Mouse (Mus musculus): ENCODE results near the gene Notch3. TPM values are rescaled to one million over a fixed set of nuclear protein-coding genes. Genes with fewer than 3 reads are reported as not detected.
"Not testable (repeated sequence)": the region's sequence is repeated elsewhere in the genome, so short reads cannot be mapped to it uniquely, and the experiment has no call there.

The Notch3 gene
- polyA plus RNA-seq, 1 experiment from 2014 or later: 6.4 TPM

DNA sequence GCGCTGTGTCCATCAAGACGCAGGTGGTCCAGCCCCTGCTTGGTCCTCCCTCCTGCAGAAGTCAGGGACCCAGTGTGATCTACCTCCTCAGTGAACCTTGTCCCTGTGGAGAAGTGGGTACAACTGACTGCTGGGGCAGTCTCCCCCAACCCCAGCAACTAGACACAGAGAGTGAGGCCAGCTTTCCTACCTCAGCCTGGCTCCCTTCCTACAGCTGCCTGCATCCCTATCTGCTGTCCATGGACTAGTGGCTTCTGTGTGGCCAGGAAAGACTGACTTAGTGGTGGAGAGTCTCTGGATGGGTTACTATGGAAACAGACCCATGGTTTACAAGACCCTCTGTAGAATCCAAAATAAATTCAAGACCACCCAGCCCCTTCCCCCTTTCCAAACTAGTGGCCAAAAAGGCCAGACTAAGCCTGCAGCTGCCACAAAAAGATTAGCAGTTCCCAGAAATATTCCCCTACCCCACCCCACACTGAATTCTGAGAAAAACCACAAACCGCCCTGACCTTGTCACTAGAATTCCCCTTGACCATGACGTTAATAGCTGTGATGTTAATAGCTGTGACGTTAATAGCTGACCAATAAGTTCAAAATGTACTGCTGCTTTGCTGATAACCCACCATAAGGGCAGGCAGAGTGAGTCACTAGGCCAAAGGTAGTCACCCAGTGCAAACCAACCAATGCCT is 58.2 kb downstream of the Notch3 start:
- not testable (repeated sequence) for H3K36me3 ChIP-seq; H3K9me3 ChIP-seq (replicated peaks); H3K27ac ChIP-seq; H3K9ac ChIP-seq; H3K4me2 ChIP-seq; H3K27me3 ChIP-seq; ATAC-seq (replicated peaks; ENCODE audit: insufficient number of reproducible peaks, insufficient read depth, low FRiP score, low read depth); H3K4me3 ChIP-seq
- peaks cover 20% of the 10 kb centered on the region for H3K4me1 ChIP-seq (replicated peaks)
- 70% methylated on average over 5 of the region's 5 CpGs for WGBS

DNA sequence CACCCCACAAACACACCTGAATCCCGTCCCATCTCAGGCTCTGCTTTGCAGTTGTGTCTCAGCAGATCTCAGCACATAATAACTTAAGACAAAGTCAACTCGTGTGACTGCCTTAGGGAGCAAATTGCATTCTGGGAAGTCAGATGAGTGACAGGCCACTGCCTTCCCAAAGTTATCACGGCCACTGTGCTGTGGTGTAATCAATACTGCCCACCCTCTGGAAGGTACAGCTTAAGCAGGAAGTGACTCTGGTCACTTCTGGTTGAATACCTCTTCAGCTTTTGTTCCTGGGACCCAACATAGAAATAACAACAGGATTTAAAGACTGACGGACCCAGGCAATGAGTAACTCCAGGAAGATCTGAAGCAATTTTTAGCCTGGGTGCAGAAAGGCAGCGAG is 58.8 kb downstream of the Notch3 start:
- H3K27ac ChIP-seq: no peak overlapping the region
- peaks cover 16% of the 10 kb centered on the region for H3K4me1 ChIP-seq (replicated peaks)
- H3K36me3 ChIP-seq: no peaks in the 10 kb centered on the region

DNA sequence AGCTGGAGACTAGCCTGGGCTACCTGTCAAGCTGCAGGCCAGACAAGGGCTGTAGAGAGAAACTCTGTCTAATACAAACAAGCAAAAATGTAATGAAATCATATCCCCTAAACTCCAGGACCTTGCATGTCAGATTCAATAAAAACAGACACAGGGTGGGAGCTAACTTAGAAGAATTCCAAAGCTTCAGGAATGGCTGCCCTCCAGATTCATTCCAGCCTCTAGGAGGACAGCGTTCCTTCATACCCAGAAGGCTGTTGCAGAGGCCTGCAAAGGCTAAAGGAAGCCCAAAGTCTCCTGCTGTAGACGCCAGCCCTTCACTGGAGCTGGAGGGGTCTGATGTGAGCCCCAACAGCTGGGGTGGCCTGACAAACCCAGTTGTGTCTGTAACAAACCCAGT is 60.3 kb downstream of the Notch3 start:
- Histone ChIP-seq H3K4me2 (no peak overlapping the region), H3K27me3 (peaks cover 9% of the 10 kb centered on the region; the same call in 1 of the 2 replicates), H3K9ac (no peak overlapping the region), H3K27ac (no peak overlapping the region), H3K9me3 (replicated peaks) (no peaks in the 10 kb centered on the region), H3K4me1 (replicated peaks) (peaks cover 12% of the 10 kb centered on the region), H3K36me3 (no peaks in the 10 kb centered on the region), H3K4me3 (no peak overlapping the region)
- no peak for ATAC-seq (replicated peaks; ENCODE audit: insufficient number of reproducible peaks, insufficient read depth, low FRiP score, low read depth)
- WGBS: 47% methylated on average over 2 of the region's 2 CpGs

More for the DNA sequence above, 58.8 kb downstream of the Notch3 start:
- Histone ChIP-seq H3K4me3 (no peak overlapping the region), H3K4me2 (no peak overlapping the region), H3K9me3 (replicated peaks) (no peaks in the 10 kb centered on the region), H3K27me3 (peaks cover 9% of the 10 kb centered on the region; the same call in 1 of the 2 replicates), H3K9ac (no peak overlapping the region)
- WGBS: 57% methylated on average over 5 of the region's 5 CpGs
- no peak for ATAC-seq (replicated peaks; ENCODE audit: insufficient number of reproducible peaks, insufficient read depth, low FRiP score, low read depth)

DNA sequence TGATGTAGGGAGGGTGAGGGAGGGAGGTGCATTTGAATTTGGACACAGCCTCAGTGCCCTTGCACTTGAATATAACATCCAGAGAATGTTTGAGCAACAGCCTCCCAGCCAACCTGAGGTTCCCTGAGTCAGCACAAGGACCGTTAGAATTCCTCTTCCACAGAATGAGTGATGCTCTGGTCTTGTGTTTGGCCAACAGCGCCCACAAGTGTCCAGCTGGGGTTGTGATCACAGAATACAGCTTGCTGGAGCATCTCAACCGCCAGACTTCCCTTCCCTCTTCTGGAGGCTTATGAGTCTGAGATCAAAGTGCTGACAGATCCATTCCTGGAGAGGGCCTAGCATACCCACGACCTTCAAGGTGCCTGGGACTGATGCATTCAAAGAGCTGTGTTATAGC is 63.6 kb downstream of the Notch3 start:
- Histone ChIP-seq H3K9ac (no peak overlapping the region), H3K4me1 (replicated peaks) (peaks cover 11% of the 10 kb centered on the region), H3K27me3 (peaks cover 25% of the 10 kb centered on the region), H3K36me3 (no peaks in the 10 kb centered on the region), H3K4me2 (no peak overlapping the region), H3K9me3 (replicated peaks) (no peaks in the 10 kb centered on the region), H3K27ac (no peak overlapping the region), H3K4me3 (no peak overlapping the region)
- no peak for ATAC-seq (replicated peaks; ENCODE audit: insufficient number of reproducible peaks, insufficient read depth, low FRiP score, low read depth)
- 17% methylated on average over 4 of the region's 4 CpGs for WGBS

DNA sequence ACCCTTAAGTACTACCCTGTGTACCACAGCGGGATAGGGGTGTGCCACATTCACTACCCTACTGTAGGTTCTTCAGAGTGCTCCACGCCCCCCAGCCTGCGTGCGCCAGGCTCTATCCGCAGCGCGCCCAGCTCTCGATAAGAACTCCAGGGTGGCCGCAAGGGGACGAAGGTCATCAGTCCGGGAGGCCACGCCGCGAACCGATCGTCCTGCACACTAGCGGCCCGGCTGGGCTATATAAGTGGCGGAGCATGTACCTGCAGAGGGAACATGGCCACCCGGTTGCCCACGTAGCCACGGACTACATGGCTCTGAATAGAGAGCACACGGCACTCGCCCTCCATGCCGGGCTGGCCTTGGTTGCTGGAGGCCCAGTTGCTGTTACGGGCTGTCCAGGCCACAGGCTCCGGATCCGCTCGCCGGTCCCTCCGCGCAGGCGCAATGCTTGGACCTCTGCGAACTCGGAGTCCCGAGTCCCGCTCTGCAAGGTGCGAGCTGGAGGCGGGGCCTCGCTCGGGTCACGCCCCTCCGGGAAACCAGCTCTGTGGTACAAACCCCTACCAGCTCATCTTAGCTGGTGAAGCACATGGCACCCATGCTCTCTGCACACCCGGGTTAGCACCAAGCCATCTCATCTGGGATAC is 66.6 kb downstream of the Notch3 start:
- peaks cover 11% of the 10 kb centered on the region for H3K4me1 ChIP-seq (replicated peaks)
- H3K9ac ChIP-seq: peak overlapping the region; percentile 51
- WGBS: 1% methylated on average over 44 of the region's 44 CpGs
- peaks cover 23% of the 10 kb centered on the region for H3K27me3 ChIP-seq
- H3K4me3 ChIP-seq: peak overlapping the region; percentile 54
- H3K27ac ChIP-seq: no peak overlapping the region
- peak; percentile 82 for ATAC-seq (replicated peaks; ENCODE audit: insufficient number of reproducible peaks, insufficient read depth, low FRiP score, low read depth)
- no peaks in the 10 kb centered on the region for H3K9me3 ChIP-seq (replicated peaks)
- peak overlapping the region; percentile 97 for H3K4me2 ChIP-seq
- H3K36me3 ChIP-seq: no peaks in the 10 kb centered on the region

DNA sequence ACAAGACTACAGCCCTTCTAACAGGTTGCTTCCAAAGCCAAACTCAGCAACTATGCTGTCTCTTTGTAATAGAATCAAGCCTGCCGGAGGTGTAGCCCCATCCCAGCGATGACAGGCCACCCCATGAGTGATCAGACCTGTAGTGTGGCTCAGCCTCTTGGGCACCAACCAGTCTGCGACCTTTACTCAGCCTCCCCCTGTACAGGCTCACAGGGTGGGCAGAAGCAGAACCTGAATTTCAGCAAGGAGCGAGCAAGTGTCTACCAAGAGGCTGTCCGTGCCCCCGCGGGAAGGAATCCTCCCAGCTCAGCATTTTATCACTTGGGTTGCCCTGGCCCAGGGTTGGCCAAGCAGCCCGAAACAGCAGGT is 67.1 kb downstream of the Notch3 start:
- WGBS: 36% methylated on average over 8 of the region's 8 CpGs
- Histone ChIP-seq H3K4me1 (replicated peaks) (peaks cover 11% of the 10 kb centered on the region), H3K9ac (peak overlapping the region; percentile 51), H3K4me3 (peak overlapping the region; percentile 54), H3K27me3 (peaks cover 18% of the 10 kb centered on the region), H3K9me3 (replicated peaks) (no peaks in the 10 kb centered on the region), H3K4me2 (peak overlapping the region; percentile 97), H3K36me3 (no peaks in the 10 kb centered on the region), H3K27ac (no peak overlapping the region)
- no peak; the same call in 1 of the 2 replicates for ATAC-seq (replicated peaks; ENCODE audit: insufficient number of reproducible peaks, insufficient read depth, low FRiP score, low read depth)

DNA sequence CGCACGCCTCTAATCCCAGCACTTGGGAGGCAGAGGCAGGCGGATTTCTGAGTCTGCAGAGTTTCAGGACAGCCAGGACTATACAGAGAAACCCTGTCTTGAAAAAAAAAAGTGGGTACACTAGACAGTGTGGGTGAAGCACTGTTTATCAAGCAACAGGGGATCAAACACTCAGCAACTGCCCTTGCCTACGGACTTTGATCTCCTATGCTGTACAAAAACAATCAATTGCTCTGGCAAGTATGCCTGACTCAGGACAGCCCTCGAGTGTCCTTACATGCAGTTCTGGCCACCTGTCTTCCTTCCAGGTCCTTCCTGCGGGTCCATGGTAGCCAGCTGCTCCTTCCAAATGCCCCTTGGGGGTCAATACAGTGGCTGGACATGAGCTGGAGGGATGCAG is 67.7 kb downstream of the Notch3 start:
- peaks cover 17% of the 10 kb centered on the region for H3K27me3 ChIP-seq
- H3K9ac ChIP-seq; H3K9me3 ChIP-seq (replicated peaks); H3K27ac ChIP-seq; H3K36me3 ChIP-seq; H3K4me3 ChIP-seq; ATAC-seq (replicated peaks; ENCODE audit: insufficient number of reproducible peaks, insufficient read depth, low FRiP score, low read depth); H3K4me2 ChIP-seq: not testable (repeated sequence)
- peaks cover 11% of the 10 kb centered on the region for H3K4me1 ChIP-seq (replicated peaks)
- 86% methylated on average over 6 of the region's 6 CpGs for WGBS

DNA sequence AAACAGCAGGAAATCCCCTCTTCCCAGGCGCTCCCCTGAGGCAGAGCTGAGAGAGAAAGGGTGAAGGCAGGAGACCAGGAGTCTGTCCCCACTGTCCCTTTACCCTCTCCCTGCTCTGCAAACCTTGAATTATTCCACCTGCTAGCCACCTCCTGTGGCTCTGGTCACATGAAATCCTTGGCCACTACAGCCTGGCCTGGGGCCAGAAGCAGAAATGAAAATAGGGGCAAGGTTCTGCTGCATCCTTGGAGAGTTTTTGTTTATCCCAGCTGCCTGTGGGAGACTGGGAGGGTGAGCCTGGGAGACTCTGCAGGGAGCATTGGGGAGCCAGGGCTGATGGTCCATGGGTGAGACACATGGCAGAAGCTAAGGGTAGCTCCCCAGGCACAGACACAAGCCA is 69.0 kb downstream of the Notch3 start:
- WGBS: 67% methylated on average over 1 of the region's 1 CpGs
- peaks cover 17% of the 10 kb centered on the region for H3K27me3 ChIP-seq
- H3K9ac ChIP-seq: no peak overlapping the region
- no peaks in the 10 kb centered on the region for H3K9me3 ChIP-seq (replicated peaks)
- no peak for ATAC-seq (replicated peaks; ENCODE audit: insufficient number of reproducible peaks, insufficient read depth, low FRiP score, low read depth)
- no peak overlapping the region for H3K27ac ChIP-seq
- peaks cover 11% of the 10 kb centered on the region for H3K4me1 ChIP-seq (replicated peaks)
- no peaks in the 10 kb centered on the region for H3K36me3 ChIP-seq
- H3K4me3 ChIP-seq: no peak overlapping the region
- H3K4me2 ChIP-seq: no peak overlapping the region

DNA sequence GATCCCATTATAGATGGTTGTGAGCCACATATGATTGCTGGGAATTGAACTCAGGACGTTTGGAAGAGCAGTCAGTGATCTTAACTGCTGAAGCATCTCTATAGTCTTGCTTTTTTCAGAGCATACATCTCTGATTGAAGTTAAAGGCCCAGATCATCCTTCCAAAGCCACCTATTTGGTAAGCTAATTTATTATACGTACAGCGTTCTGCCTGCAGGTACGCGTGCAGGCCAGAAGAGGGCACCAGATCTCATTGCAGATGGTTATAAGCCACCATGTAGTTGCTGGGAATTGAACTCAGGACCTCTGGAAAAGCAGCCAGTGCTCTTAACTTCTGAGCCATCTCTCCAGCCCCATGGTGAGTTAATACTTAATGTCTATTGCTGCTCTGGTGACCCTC is 73.8 kb downstream of the Notch3 start:
- Histone ChIP-seq H3K4me2 (no peak overlapping the region), H3K36me3 (no peaks in the 10 kb centered on the region), H3K27me3 (no peaks in the 10 kb centered on the region), H3K4me1 (replicated peaks) (peaks cover 9% of the 10 kb centered on the region), H3K9me3 (replicated peaks) (no peaks in the 10 kb centered on the region), H3K9ac (no peak overlapping the region), H3K4me3 (no peak overlapping the region), H3K27ac (no peak overlapping the region)
- WGBS: 87% methylated on average over 5 of the region's 5 CpGs
- ATAC-seq (replicated peaks; ENCODE audit: insufficient number of reproducible peaks, insufficient read depth, low FRiP score, low read depth): no peak

DNA sequence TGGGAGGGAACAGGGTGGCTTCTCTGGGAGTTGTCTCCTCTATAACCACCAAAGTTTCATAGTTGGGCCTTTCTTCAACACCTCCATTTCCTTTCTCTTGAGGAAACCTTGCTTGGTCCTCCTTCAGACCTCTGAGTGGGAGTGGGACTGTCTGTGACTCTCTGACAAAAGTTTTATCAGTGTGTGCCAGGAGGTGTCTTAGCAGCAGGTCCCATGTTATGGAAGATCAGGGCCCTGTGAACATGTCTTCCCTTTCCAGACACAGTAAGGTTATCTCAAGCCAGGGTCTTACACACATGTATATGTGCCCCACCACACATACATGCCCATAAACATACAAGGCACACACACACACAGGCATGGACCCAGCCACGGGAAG is 74.4 kb downstream of the Notch3 start:
- no peak overlapping the region for H3K27ac ChIP-seq
- no peak overlapping the region for H3K4me3 ChIP-seq
- 93% methylated on average over 1 of the region's 1 CpGs for WGBS
- ATAC-seq (replicated peaks; ENCODE audit: insufficient number of reproducible peaks, insufficient read depth, low FRiP score, low read depth): no peak
- H3K36me3 ChIP-seq: no peaks in the 10 kb centered on the region
- H3K4me1 ChIP-seq (replicated peaks): peaks cover 9% of the 10 kb centered on the region
- no peak overlapping the region; the same call in 1 of the 2 replicates for H3K4me2 ChIP-seq
- no peaks in the 10 kb centered on the region for H3K27me3 ChIP-seq
- no peaks in the 10 kb centered on the region for H3K9me3 ChIP-seq (replicated peaks)
- no peak overlapping the region for H3K9ac ChIP-seq

DNA sequence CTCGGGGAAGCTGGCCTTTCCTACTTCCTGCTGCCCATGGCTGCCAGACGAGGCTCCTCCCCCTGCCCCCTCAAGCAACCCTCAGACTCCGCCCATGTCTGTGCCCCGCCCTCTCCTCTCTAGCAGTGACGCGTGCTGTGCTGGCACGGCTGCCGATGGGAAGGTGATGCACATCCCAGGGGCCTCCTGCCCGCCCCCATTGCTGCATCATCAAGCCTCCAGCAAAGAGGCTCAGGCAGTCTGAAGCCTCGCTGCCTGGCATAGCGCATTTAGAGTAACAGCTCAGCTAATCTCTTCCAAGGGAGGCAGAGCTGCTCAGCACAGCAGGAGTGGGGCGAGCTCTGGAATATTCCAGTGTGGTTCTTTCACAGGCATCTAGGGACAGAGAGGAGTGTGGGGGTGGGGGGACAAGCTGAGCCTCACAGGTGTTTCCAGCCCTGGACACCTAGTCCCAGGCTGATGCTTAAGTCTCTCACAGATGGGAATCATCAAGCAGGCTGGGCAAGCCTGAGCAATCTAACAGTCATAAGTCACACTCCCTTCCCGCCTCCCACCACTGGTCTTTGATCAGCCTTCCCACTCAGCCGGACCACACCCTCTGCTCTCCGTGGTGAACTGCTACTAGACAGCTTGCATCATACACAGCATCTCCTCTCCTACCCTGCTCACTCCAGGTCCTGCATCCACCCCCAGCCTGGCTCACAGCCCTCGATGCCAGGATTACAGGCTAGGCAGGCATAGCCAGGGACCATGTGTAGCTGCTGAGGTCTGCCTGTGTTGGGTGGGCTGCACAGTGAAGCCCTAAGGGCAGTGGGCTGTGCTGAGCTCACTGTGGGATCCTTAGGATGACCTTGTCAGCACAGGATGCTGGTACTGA is 75.0 kb downstream of the Notch3 start:
- H3K9me3 ChIP-seq (replicated peaks); H3K4me1 ChIP-seq (replicated peaks); H3K36me3 ChIP-seq; H3K27me3 ChIP-seq: not testable (repeated sequence)
- ATAC-seq (replicated peaks; ENCODE audit: insufficient number of reproducible peaks, insufficient read depth, low FRiP score, low read depth): peak; percentile 91
- H3K4me2 ChIP-seq: peak overlapping the region; percentile 62
- WGBS: 9% methylated on average over 16 of the region's 16 CpGs
- peak overlapping the region; percentile 47; the same call in 1 of the 2 replicates for H3K27ac ChIP-seq
- peak overlapping the region; percentile 43 for H3K4me3 ChIP-seq
- 0 out of 2 replicates have a peak overlapping the region, but pooled peaks have one; percentile 25 for H3K9ac ChIP-seq
